Mouse (Mus musculus): ENCODE data around the gene Deup1. TPM values are rescaled to one million over a fixed set of nuclear protein-coding genes. Genes with fewer than 3 reads are reported as not detected.
A peak's percentile ranks its signal among the peaks of the same experiment; 100 is the strongest.

The Deup1 gene
- polyA plus RNA-seq, 1 experiment from 2014 or later = 1.5 TPM

- H3K36me3 ChIP-seq (ENCODE audit: poor library complexity, severe bottlenecking) = no peaks in the 10 kb centered on the region
- 0 out of 2 replicates have a peak, but pooled peaks have one; percentile 50 for ATAC-seq
- 72% methylated on average over 10 of the region's 10 CpGs for WGBS
- no peak overlapping the region for H3K9ac ChIP-seq
- H3K9me3 ChIP-seq (replicated peaks) = no peaks in the 10 kb centered on the region
- no peak overlapping the region for H3K4me2 ChIP-seq
- H3K4me1 ChIP-seq = no peaks in the 10 kb centered on the region
- H3K27ac ChIP-seq = no peak overlapping the region
- H3K4me3 ChIP-seq = no peak overlapping the region
- H3K27me3 ChIP-seq = no peaks in the 10 kb centered on the region
Observed at GRCm38 (mm10) chr9:15619020-15619590, 8.6 kb downstream of the Deup1 start.

DNA sequence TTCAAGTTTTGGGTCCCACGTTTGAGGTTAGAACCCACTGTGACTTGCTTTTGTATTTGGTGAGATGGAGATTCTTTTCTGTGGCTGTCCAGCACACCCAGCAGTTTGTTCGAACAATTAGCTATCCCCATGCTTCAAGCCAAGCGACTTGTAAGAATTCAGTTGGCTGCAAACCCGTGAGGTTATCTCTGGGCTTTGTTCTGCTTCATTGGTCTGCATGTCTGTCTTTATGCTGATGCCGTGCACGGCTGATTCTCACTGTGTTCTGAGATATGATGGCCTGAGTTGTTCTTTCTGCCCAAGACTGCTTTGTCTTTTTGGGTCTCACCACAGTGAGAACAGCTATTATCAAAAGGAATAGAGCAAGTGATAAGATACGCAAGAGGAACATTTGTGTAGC lies 10.7 kb downstream of the Deup1 start:
- Histone ChIP-seq H3K4me1 (no peaks in the 10 kb centered on the region), H3K9me3 (replicated peaks) (no peaks in the 10 kb centered on the region), H3K27me3 (no peaks in the 10 kb centered on the region), H3K4me2 (no peak overlapping the region), H3K4me3 (no peak overlapping the region), H3K36me3 (ENCODE audit: poor library complexity, severe bottlenecking) (no peaks in the 10 kb centered on the region), H3K9ac (no peak overlapping the region), H3K27ac (no peak overlapping the region)
- no peak for ATAC-seq
- 51% methylated on average over 7 of the region's 7 CpGs for WGBS

- H3K4me2 ChIP-seq = no peak overlapping the region
Observed at GRCm38 (mm10) chr9:15616471-15616870, 11.3 kb downstream of the Deup1 start.

DNA sequence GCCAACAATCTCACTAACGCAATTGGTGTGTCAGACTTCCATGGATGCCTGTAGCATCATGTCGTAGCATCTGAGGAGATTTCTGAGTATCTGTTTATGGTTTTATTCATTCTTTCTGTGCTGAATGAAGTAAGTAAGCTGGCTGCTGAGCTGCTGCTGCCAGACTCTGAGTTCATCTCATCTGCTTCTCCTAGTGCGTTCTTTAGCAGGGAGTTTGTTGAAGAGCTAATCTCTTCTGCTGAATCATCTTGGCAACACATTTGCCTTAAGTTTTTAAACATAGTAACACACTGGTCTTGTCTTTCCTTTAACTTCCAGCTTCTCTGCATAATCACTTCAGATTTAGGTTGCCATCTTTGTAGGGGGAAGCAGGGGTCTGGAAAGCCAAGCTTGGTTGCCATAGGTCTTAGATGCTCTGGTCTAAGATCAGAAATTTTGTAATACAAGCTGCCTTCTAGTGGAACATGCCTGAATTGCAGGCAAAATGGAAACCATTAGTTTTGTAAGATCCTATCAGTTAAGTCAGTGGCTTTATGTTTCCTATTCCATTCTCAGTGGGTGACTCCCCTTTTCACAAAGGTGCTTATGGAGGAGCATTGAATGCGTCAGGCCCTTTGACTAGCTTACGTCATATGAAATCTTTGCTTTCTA lies 18.3 kb downstream of the Deup1 start:
- no peaks in the 10 kb centered on the region for H3K36me3 ChIP-seq (ENCODE audit: poor library complexity, severe bottlenecking)
- no peak for ATAC-seq
- no peak overlapping the region for H3K4me3 ChIP-seq
- H3K9me3 ChIP-seq (replicated peaks) = no peaks in the 10 kb centered on the region
- no peak overlapping the region for H3K27ac ChIP-seq
- H3K27me3 ChIP-seq = no peaks in the 10 kb centered on the region
- 97% methylated on average over 5 of the region's 5 CpGs for WGBS
- no peaks in the 10 kb centered on the region for H3K4me1 ChIP-seq
- H3K9ac ChIP-seq = no peak overlapping the region
- no peak overlapping the region for H3K4me2 ChIP-seq

More at GRCm38 (mm10) chr9:15616471-15616870, 11.3 kb downstream of the Deup1 start:
- Histone ChIP-seq H3K9me3 (replicated peaks) (no peaks in the 10 kb centered on the region), H3K27ac (no peak overlapping the region), H3K27me3 (no peaks in the 10 kb centered on the region), H3K9ac (no peak overlapping the region), H3K4me1 (no peaks in the 10 kb centered on the region), H3K36me3 (ENCODE audit: poor library complexity, severe bottlenecking) (no peaks in the 10 kb centered on the region), H3K4me3 (no peak overlapping the region)
- ATAC-seq = no peak
- WGBS = 80% methylated on average over 6 of the region's 6 CpGs

DNA sequence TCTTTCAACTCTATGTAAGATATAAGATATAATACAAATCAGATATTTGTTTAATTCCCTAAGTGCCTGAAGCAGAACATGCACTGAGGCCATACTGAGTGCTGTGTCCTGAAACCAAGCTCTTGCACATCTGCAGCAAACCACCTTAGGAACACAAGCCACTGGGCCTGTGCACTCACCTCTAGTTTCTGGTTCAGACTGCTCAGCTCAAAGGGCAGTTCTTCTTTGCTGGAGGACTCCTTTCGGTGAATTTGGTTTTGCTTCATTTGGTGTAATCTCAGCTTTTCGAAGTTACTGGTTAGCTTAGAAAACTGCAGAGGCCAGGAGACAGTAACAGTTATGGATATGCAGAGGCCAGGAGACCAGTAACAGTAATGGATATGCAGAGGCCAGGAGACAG lies 20.1 kb downstream of the Deup1 start:
- no peak overlapping the region for H3K9ac ChIP-seq
- WGBS = 90% methylated on average over 2 of the region's 2 CpGs
- ATAC-seq = no peak
- no peaks in the 10 kb centered on the region for H3K4me1 ChIP-seq
- H3K4me3 ChIP-seq = no peak overlapping the region
- no peaks in the 10 kb centered on the region for H3K9me3 ChIP-seq (replicated peaks)
- H3K4me2 ChIP-seq = no peak overlapping the region
- H3K36me3 ChIP-seq (ENCODE audit: poor library complexity, severe bottlenecking) = no peaks in the 10 kb centered on the region
- no peak overlapping the region for H3K27ac ChIP-seq
- H3K27me3 ChIP-seq = no peaks in the 10 kb centered on the region

- Histone ChIP-seq H3K36me3 (ENCODE audit: poor library complexity, severe bottlenecking) (no peaks in the 10 kb centered on the region), H3K4me2 (no peak overlapping the region), H3K9me3 (replicated peaks) (no peaks in the 10 kb centered on the region), H3K4me1 (0 out of 2 replicates have a peak, but pooled peaks cover 3% of the 10 kb centered on the region), H3K9ac (no peak overlapping the region), H3K4me3 (no peak overlapping the region), H3K27ac (no peak overlapping the region), H3K27me3 (no peaks in the 10 kb centered on the region)
- no peak for ATAC-seq
- 84% methylated on average over 8 of the region's 8 CpGs for WGBS
Observed at GRCm38 (mm10) chr9:15603156-15603555, 24.6 kb downstream of the Deup1 start.

GRCm38 (mm10) chr9:15600859-15601540 lies 26.7 kb downstream of the Deup1 start:
- ATAC-seq = no peak
- Histone ChIP-seq H3K36me3 (ENCODE audit: poor library complexity, severe bottlenecking) (no peaks in the 10 kb centered on the region), H3K4me1 (0 out of 2 replicates have a peak, but pooled peaks cover 3% of the 10 kb centered on the region), H3K9ac (no peak overlapping the region), H3K4me3 (no peak overlapping the region), H3K27ac (no peak overlapping the region), H3K9me3 (replicated peaks) (no peaks in the 10 kb centered on the region), H3K27me3 (no peaks in the 10 kb centered on the region), H3K4me2 (no peak overlapping the region)
- 77% methylated on average over 5 of the region's 5 CpGs for WGBS

DNA sequence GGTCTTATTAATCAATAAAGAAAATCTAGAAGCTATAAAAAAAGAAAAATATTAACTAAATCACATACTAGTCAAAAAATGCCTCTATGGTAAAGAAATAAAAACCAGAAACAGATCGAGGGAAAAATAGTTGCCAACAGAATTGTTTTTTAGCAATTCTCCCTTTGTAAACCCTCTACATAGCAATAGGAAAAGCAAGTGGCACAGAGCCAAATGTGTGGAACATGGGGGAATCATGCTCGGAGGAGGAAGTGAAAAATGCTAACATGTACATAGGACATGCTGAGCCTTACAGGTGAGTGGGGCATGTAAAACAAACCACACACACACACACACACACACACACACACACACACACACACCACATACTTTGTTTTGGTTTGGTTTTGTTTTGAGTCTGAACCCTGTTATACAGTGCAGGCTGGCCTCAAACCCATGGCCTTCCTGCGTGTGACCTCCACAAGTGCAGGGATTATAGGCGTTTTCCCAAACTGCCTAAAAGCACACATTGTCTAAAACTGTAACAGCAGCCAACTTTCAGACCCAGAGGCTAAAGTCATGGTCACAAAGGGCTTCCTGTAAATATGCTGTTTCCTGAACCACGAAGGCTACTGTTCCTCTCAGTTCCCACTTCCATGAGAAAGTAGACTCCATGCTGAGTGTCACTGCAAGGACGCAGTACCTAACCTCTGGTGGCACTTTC lies 27.4 kb downstream of the Deup1 start:
- 0 out of 2 replicates have a peak, but pooled peaks cover 3% of the 10 kb centered on the region for H3K4me1 ChIP-seq
- H3K9me3 ChIP-seq (replicated peaks) = no peaks in the 10 kb centered on the region
- no peak for ATAC-seq
- H3K4me2 ChIP-seq = no peak overlapping the region
- H3K36me3 ChIP-seq (ENCODE audit: poor library complexity, severe bottlenecking) = no peaks in the 10 kb centered on the region
- H3K27me3 ChIP-seq = no peaks in the 10 kb centered on the region
- no peak overlapping the region for H3K27ac ChIP-seq
- no peak overlapping the region for H3K4me3 ChIP-seq
- H3K9ac ChIP-seq = no peak overlapping the region
- 76% methylated on average over 6 of the region's 6 CpGs for WGBS

GRCm38 (mm10) chr9:15596598-15596997 lies 31.1 kb downstream of the Deup1 start:
- no peak overlapping the region for H3K4me3 ChIP-seq
- no peaks in the 10 kb centered on the region for H3K27me3 ChIP-seq
- no peak overlapping the region for H3K9ac ChIP-seq
- 79% methylated on average over 4 of the region's 4 CpGs for WGBS
- ATAC-seq = no peak
- no peaks in the 10 kb centered on the region for H3K36me3 ChIP-seq (ENCODE audit: poor library complexity, severe bottlenecking)
- 0 out of 2 replicates have a peak, but pooled peaks cover 3% of the 10 kb centered on the region for H3K4me1 ChIP-seq
- H3K27ac ChIP-seq = no peak overlapping the region
- H3K9me3 ChIP-seq (replicated peaks) = no peaks in the 10 kb centered on the region
- no peak overlapping the region for H3K4me2 ChIP-seq

DNA sequence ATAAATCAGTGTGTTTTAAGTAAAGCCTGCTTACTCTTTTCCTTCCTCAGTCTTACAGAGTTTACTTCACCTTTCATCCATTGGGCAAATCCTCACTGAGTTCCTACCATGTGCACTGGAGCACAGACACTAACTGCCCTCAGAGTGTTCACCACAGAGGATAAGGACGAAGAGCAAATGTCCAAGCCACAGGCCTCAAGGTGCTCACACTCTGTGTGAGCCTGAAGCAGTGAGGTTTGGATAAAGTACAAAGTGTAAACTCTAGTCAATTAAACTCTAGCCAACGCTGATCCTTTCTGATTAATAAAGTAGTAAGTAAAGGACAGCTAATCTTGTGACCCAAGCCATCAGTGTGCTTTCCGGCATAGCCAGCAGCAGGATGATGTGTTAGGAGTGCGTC lies 33.6 kb downstream of the Deup1 start:
- H3K9me3 ChIP-seq (replicated peaks) = no peaks in the 10 kb centered on the region
- WGBS = 83% methylated on average over 4 of the region's 4 CpGs

GRCm38 (mm10) chr9:15587157-15587854 lies 40.4 kb downstream of the Deup1 start:
- no peaks in the 10 kb centered on the region for H3K27me3 ChIP-seq
- no peak overlapping the region for H3K4me2 ChIP-seq
- 75% methylated on average over 6 of the region's 6 CpGs for WGBS
- H3K27ac ChIP-seq = no peak overlapping the region
- H3K4me1 ChIP-seq = no peaks in the 10 kb centered on the region
- H3K9ac ChIP-seq = no peak overlapping the region
- no peaks in the 10 kb centered on the region for H3K36me3 ChIP-seq (ENCODE audit: poor library complexity, severe bottlenecking)
- ATAC-seq = peak; percentile 58; the same call in 1 of the 2 replicates
- no peak overlapping the region for H3K4me3 ChIP-seq
- no peaks in the 10 kb centered on the region for H3K9me3 ChIP-seq (replicated peaks)

More for the DNA sequence above, 33.6 kb downstream of the Deup1 start:
- ATAC-seq = no peak
- H3K9ac ChIP-seq = no peak overlapping the region
- no peak overlapping the region for H3K4me3 ChIP-seq
- H3K4me1 ChIP-seq = no peaks in the 10 kb centered on the region
- no peak overlapping the region for H3K4me2 ChIP-seq
- no peaks in the 10 kb centered on the region for H3K27me3 ChIP-seq
- no peaks in the 10 kb centered on the region for H3K36me3 ChIP-seq (ENCODE audit: poor library complexity, severe bottlenecking)
- H3K27ac ChIP-seq = no peak overlapping the region
